Mouse (Mus musculus): ENCODE measurements around the gene Bcl2l11. TPM values are rescaled to one million over a fixed set of nuclear protein-coding genes. Genes with fewer than 3 reads are reported as not detected.
"Not testable (repeated sequence)": the region's sequence is repeated elsewhere in the genome, so short reads cannot be mapped to it uniquely, and the experiment has no call there.

Bcl2l11 gene
- total and polyA plus RNA-seq, 2 experiments from 2014 or later: 6.7 to 11.2 TPM

- ATAC-seq: no peak
- Histone ChIP-seq H3K9ac (no peak overlapping the region), H3K4me1 (ENCODE audit: insufficient read depth) (no peaks in the 10 kb centered on the region), H3K27ac (ENCODE audit: low read depth, low read length) (no peak overlapping the region), H3K4me2 (ENCODE audit: low read depth) (no peak overlapping the region), H3K4me3 (ENCODE audit: low read depth, low read length) (no peak overlapping the region), H3K36me3 (ENCODE audit: insufficient read depth) (no peaks in the 10 kb centered on the region), H3K9me3 (ENCODE audit: low read length) (no peaks in the 10 kb centered on the region), H3K27me3 (ENCODE audit: insufficient read depth, low read length) (no peaks in the 10 kb centered on the region)
- TF ChIP-seq CTCF (IDR thresholded peaks at IDR 0.05; ENCODE audit: low read depth): no peak
- DNase-seq: no peak
- WGBS: 90% methylated on average over 5 of the region's 5 CpGs
Measured at GRCm38 (mm10) chr2:128094196-128094595, 31.6 kb upstream of the Bcl2l11 start.

GRCm38 (mm10) chr2:128094602-128095001 is 31.2 kb upstream of the Bcl2l11 start:
- H3K27me3 ChIP-seq (ENCODE audit: insufficient read depth, low read length): no peaks in the 10 kb centered on the region
- H3K4me3 ChIP-seq (ENCODE audit: low read depth, low read length): no peak overlapping the region
- no peaks in the 10 kb centered on the region for H3K9me3 ChIP-seq (ENCODE audit: low read length)
- DNase-seq: no peak
- WGBS: 91% methylated on average over 2 of the region's 2 CpGs
- H3K27ac ChIP-seq (ENCODE audit: low read depth, low read length): no peak overlapping the region
- H3K9ac ChIP-seq: no peak overlapping the region
- H3K4me1 ChIP-seq (ENCODE audit: insufficient read depth): no peaks in the 10 kb centered on the region
- no peak overlapping the region for H3K4me2 ChIP-seq (ENCODE audit: low read depth)
- TF ChIP-seq CTCF (IDR thresholded peaks at IDR 0.05; ENCODE audit: low read depth): no peak
- no peaks in the 10 kb centered on the region for H3K36me3 ChIP-seq (ENCODE audit: insufficient read depth)
- no peak for ATAC-seq

- WGBS: 26% methylated on average over 1 of the region's 1 CpGs
- no peak for TF ChIP-seq CTCF (IDR thresholded peaks at IDR 0.05; ENCODE audit: low read depth)
- DNase-seq: no peak
Measured at GRCm38 (mm10) chr2:128095270-128095669, 30.6 kb upstream of the Bcl2l11 start.

GRCm38 (mm10) chr2:128096070-128096469 is 29.8 kb upstream of the Bcl2l11 start:
- H3K9ac ChIP-seq: no peak overlapping the region
- H3K27ac ChIP-seq (ENCODE audit: low read depth, low read length): no peak overlapping the region
- H3K4me1 ChIP-seq (ENCODE audit: insufficient read depth): no peaks in the 10 kb centered on the region
- H3K4me2 ChIP-seq (ENCODE audit: low read depth): no peak overlapping the region
- WGBS: 85% methylated on average over 1 of the region's 1 CpGs
- no peaks in the 10 kb centered on the region for H3K9me3 ChIP-seq (ENCODE audit: low read length)
- no peak for TF ChIP-seq CTCF (IDR thresholded peaks at IDR 0.05; ENCODE audit: low read depth)
- DNase-seq (no peak), ATAC-seq (no peak)
- H3K4me3 ChIP-seq (ENCODE audit: low read depth, low read length): no peak overlapping the region
- no peaks in the 10 kb centered on the region for H3K36me3 ChIP-seq (ENCODE audit: insufficient read depth)
- no peaks in the 10 kb centered on the region for H3K27me3 ChIP-seq (ENCODE audit: insufficient read depth, low read length)

More at GRCm38 (mm10) chr2:128095270-128095669, 30.6 kb upstream of the Bcl2l11 start:
- H3K36me3 ChIP-seq (ENCODE audit: insufficient read depth): no peaks in the 10 kb centered on the region
- no peak for ATAC-seq
- H3K27me3 ChIP-seq (ENCODE audit: insufficient read depth, low read length): no peaks in the 10 kb centered on the region
- no peak overlapping the region for H3K9ac ChIP-seq
- H3K9me3 ChIP-seq (ENCODE audit: low read length): no peaks in the 10 kb centered on the region
- no peak overlapping the region for H3K4me3 ChIP-seq (ENCODE audit: low read depth, low read length)
- no peaks in the 10 kb centered on the region for H3K4me1 ChIP-seq (ENCODE audit: insufficient read depth)
- H3K27ac ChIP-seq (ENCODE audit: low read depth, low read length): no peak overlapping the region
- no peak overlapping the region for H3K4me2 ChIP-seq (ENCODE audit: low read depth)

- not testable (repeated sequence) for H3K9me3 ChIP-seq (ENCODE audit: low read length); ATAC-seq; H3K27ac ChIP-seq (ENCODE audit: low read depth, low read length); H3K4me1 ChIP-seq (ENCODE audit: insufficient read depth); H3K9ac ChIP-seq; H3K4me2 ChIP-seq (ENCODE audit: low read depth); H3K36me3 ChIP-seq (ENCODE audit: insufficient read depth); H3K4me3 ChIP-seq (ENCODE audit: low read depth, low read length); H3K27me3 ChIP-seq (ENCODE audit: insufficient read depth, low read length); DNase-seq
- 93% methylated on average over 4 of the region's 5 CpGs for WGBS
Measured at GRCm38 (mm10) chr2:128098118-128098517, 27.7 kb upstream of the Bcl2l11 start.

- Histone ChIP-seq H3K4me2 (ENCODE audit: low read depth) (no peak overlapping the region), H3K9me3 (ENCODE audit: low read length) (no peaks in the 10 kb centered on the region), H3K4me1 (ENCODE audit: insufficient read depth) (no peaks in the 10 kb centered on the region), H3K9ac (no peak overlapping the region), H3K27ac (ENCODE audit: low read depth, low read length) (no peak overlapping the region), H3K27me3 (ENCODE audit: insufficient read depth, low read length) (no peaks in the 10 kb centered on the region), H3K4me3 (ENCODE audit: low read depth, low read length) (no peak overlapping the region), H3K36me3 (ENCODE audit: insufficient read depth) (no peaks in the 10 kb centered on the region)
- DNase-seq: no peak
- WGBS: 95% methylated on average over 9 of the region's 9 CpGs
- no peak for ATAC-seq
- TF ChIP-seq CTCF (IDR thresholded peaks at IDR 0.05; ENCODE audit: low read depth): no peak
Measured at GRCm38 (mm10) chr2:128102086-128102485, 23.8 kb upstream of the Bcl2l11 start.

GRCm38 (mm10) chr2:128104815-128105214 is 21.0 kb upstream of the Bcl2l11 start:
- Histone ChIP-seq H3K9ac (no peak overlapping the region), H3K9me3 (ENCODE audit: low read length) (no peaks in the 10 kb centered on the region), H3K4me3 (ENCODE audit: low read depth, low read length) (no peak overlapping the region), H3K27ac (ENCODE audit: low read depth, low read length) (no peak overlapping the region), H3K4me1 (ENCODE audit: insufficient read depth) (no peaks in the 10 kb centered on the region), H3K27me3 (ENCODE audit: insufficient read depth, low read length) (no peaks in the 10 kb centered on the region), H3K36me3 (ENCODE audit: insufficient read depth) (no peaks in the 10 kb centered on the region), H3K4me2 (ENCODE audit: low read depth) (no peak overlapping the region)
- no peak for ATAC-seq
- no peak for DNase-seq
- 80% methylated on average over 5 of the region's 5 CpGs for WGBS
- TF ChIP-seq CTCF (IDR thresholded peaks at IDR 0.05; ENCODE audit: low read depth): no peak

GRCm38 (mm10) chr2:128105651-128106050 is 20.2 kb upstream of the Bcl2l11 start:
- Histone ChIP-seq H3K4me2 (ENCODE audit: low read depth) (no peak overlapping the region), H3K27ac (ENCODE audit: low read depth, low read length) (no peak overlapping the region), H3K9me3 (ENCODE audit: low read length) (no peaks in the 10 kb centered on the region), H3K27me3 (ENCODE audit: insufficient read depth, low read length) (no peaks in the 10 kb centered on the region), H3K36me3 (ENCODE audit: insufficient read depth) (no peaks in the 10 kb centered on the region), H3K4me3 (ENCODE audit: low read depth, low read length) (no peak overlapping the region), H3K4me1 (ENCODE audit: insufficient read depth) (no peaks in the 10 kb centered on the region), H3K9ac (no peak overlapping the region)
- ATAC-seq: no peak
- TF ChIP-seq CTCF (IDR thresholded peaks at IDR 0.05; ENCODE audit: low read depth): no peak
- no peak for DNase-seq
- 90% methylated on average over 11 of the region's 11 CpGs for WGBS

All from forebrain, postnatal 0 days (tissue).